Mouse (Mus musculus) heart, adult 10 weeks (tissue): Measurements from ENCODE around the gene Chst7. TPM values are rescaled to one million over a fixed set of nuclear protein-coding genes. Genes with fewer than 3 reads are reported as not detected.

ENCODE experiments used
- polyA plus RNA-seq: library from polyadenylated mRNA; stranded (reverse); fragments of 350-450 nt; fragmentation: Illumina TruSeq; extraction: RNeasy Lipid Tissue Mini Kit (QIAGEN cat#74804); gene quantifications from one replicate; pipeline ENCODE4 v1.2.3, GENCODE M21; 2014; ENCODE audit warnings: low read depth, low replicate concordance

Gene Chst7
- 2.6 TPM for polyA plus RNA-seq

DNA sequence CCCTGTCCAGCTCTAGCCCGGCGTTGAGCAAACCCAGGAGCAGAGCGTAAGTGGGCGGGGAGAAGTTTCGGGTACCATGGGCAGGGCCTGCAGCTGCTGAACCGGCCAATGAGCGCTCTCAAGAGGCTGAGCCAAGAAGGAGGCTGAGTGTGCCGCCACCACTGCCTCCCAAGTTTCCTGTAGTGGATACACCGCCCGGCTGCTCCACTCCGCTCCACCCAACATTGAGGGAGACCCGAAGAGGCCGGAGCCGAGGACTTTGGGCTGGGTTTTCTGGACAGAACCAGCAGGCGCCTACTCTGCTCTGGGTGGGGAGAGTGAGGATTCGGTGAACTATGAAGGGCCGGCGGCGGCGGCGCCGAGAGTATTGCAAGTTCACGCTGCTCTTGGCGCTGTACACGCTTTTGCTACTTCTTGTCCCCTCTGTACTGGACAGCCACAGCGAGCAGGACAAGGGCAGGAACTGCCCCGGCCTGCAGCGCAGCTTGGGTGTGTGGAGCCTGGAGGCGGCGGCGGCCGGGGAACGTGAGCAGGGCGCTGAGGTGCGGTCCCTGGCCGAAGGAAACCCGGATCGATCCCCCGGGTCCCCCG is at the start of gene Chst7:
Chst7 (plus strand) TSS at position 180 of the 591 bp plus-strand sequence.

Other genes starting within 250 kb of the Chst7 start
- gene Slc9a7, start 232.2 kb downstream of the Chst7 start, polyA plus RNA-seq: 2.5 TPM